Mouse (Mus musculus) thymus, adult 2 months (tissue): ENCODE data around the gene Pygm.

ENCODE experiments used
- CTCF ChIP-seq: fragments of 200-500 bp; IDR thresholded peaks from 2 replicates; pipeline ENCODE4 v1.5.1; 2012; ENCODE audit warnings: mild to moderate bottlenecking, control low read depth, low read length, moderate library complexity, borderline replicate concordance; ENCODE audit not compliant: control insufficient read depth, poor library complexity, insufficient read depth; ENCODE audit errors: extremely low read depth
- POLR2A ChIP-seq: fragments of 200-500 bp; IDR thresholded peaks from 2 replicates; pipeline ENCODE4 v1.6.1; 2012; ENCODE audit warnings: mild to moderate bottlenecking, low read length, control low read depth, moderate library complexity; ENCODE audit not compliant: control insufficient read depth, poor library complexity, insufficient read depth; ENCODE audit errors: extremely low read depth

- no peak for TF ChIP-seq POLR2A
- no peak for TF ChIP-seq CTCF
Measured at GRCm38 (mm10) chr19:6382323-6382924, 1.8 kb upstream of the Pygm start.
